Mouse (Mus musculus): ENCODE data around the gene Marcksl1. TPM values are rescaled to one million over a fixed set of nuclear protein-coding genes. Genes with fewer than 3 reads are reported as not detected.

The Marcksl1 gene
- polyA plus RNA-seq, 1 experiment from 2014 or later, result 847 TPM

DNA sequence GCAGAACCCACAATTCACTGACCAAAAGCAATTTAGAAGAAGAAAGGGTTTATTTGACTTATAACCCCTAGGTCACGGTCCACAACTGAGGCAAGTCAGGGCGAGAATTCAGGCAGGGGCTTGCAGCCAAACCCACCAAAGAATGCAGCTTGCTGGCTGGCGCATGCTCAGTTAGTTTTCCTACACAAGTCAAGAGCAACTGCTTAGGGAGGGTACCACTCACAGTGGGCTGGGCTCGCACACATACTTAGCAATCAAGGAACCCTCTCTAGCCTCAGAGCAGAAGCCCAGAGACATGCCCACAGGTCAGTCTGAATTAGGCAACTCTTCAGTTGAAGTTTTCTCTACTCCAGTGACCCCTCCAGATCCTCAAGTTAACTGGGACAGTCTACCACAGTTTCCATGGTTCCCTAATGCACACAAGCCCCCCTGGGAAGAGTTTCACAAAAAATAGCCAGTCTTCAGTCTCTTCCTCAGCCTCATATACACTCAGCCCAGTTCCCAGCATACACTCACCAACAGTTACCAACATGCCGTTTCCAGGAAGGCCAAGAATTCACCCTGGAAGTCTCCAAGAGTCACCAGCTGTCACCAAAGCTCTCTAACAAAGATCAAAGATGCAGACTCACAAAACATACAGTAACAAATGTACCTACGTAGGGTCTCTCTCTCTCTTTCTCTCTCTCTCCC lies 2.5 kb upstream of the Marcksl1 start:
- peaks cover 11% of the 10 kb centered on the region for H3K36me3 ChIP-seq (ENCODE audit: insufficient read depth)
- TF ChIP-seq CTCF (IDR thresholded peaks at IDR 0.05; ENCODE audit: low read depth), result no peak
- H3K9me3 ChIP-seq (ENCODE audit: low read depth, low read length), result no peaks in the 10 kb centered on the region
- 0 out of 2 replicates have a peak, but pooled peaks cover 3% of the 10 kb centered on the region for H3K4me1 ChIP-seq (ENCODE audit: insufficient read depth)
- 44% methylated on average over 6 of the region's 6 CpGs for WGBS
- no peak overlapping the region for H3K9ac ChIP-seq
- DNase-seq (peak; percentile 37), ATAC-seq (ENCODE audit: insufficient read depth) (no peak)
- no peak overlapping the region for H3K4me3 ChIP-seq (ENCODE audit: low read depth, low read length)
- H3K4me2 ChIP-seq, result no peak overlapping the region
- H3K27ac ChIP-seq (ENCODE audit: low read depth), result no peak overlapping the region; the same call in 1 of the 2 replicates
- H3K27me3 ChIP-seq (ENCODE audit: insufficient read depth, low read length), result no peaks in the 10 kb centered on the region

DNA sequence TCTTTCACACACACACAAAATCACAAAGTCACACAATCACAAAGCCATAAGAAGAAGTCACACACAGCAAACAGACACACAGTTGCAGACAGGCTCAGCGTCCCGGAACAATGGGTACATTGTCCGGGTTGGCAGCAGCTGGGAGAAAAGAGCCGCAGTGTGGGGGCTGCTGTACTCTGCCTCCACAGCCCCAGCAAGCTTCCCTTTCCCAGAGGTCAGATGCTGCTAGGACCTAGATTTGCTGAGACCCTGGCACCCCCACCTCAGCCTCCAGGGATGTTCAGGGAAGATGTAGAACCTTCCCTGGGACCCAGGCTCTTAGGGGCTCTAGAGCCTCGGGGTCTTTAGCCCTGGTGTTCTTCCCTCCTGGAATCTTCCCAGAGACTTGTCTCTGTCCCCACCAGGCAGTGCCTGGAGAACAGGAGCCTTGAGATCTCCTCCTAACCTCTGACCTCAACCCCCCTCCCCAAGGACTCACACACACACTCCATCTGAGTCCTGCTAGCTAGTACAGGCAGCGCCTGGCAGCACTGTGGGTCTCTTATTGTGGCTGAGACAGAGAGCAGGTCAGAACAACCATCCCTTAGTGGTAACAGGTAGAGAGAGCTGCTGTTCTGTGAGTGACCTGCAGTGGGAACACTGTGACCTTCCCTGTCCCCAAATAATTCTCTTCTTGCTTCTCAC lies 1.8 kb upstream of the Marcksl1 start:
- Histone ChIP-seq H3K4me3 (ENCODE audit: low read depth, low read length) (no peak overlapping the region), H3K27ac (ENCODE audit: low read depth) (no peak overlapping the region), H3K36me3 (ENCODE audit: insufficient read depth) (peaks cover 16% of the 10 kb centered on the region), H3K4me1 (ENCODE audit: insufficient read depth) (0 out of 2 replicates have a peak, but pooled peaks cover 3% of the 10 kb centered on the region), H3K27me3 (ENCODE audit: insufficient read depth, low read length) (no peaks in the 10 kb centered on the region), H3K9me3 (ENCODE audit: low read depth, low read length) (no peaks in the 10 kb centered on the region), H3K9ac (no peak overlapping the region), H3K4me2 (no peak overlapping the region)
- no peak for ATAC-seq (ENCODE audit: insufficient read depth)
- TF ChIP-seq CTCF (IDR thresholded peaks at IDR 0.05; ENCODE audit: low read depth), result no peak
- 49% methylated on average over 6 of the region's 6 CpGs for WGBS
- DNase-seq, result no peak

DNA sequence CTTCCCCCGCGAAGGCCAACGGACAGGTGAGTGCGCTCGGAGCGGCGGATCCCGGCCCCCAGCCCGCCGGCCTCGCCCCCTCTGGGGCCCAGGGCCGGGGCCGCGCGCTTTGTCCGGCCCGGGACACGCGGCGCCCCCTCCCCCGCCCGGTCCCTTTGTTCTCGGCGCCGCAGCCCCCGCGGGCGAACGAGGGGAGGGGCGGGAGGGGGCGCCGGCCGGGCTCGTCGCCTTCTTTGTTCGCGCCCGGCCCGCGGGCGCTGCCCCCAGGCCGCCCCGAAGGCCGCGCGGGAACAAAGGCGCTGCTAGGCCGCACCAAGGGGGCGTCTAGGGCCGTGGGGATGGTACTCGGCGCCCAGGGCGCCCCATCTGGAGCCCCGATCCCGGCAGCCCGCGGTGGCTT lies 510 bp downstream of the Marcksl1 start:
- WGBS, result under 1% methylated on average over 33 of the region's 57 CpGs
- TF ChIP-seq CTCF (IDR thresholded peaks at IDR 0.05; ENCODE audit: low read depth), result no peak
- Histone ChIP-seq H3K27me3 (ENCODE audit: insufficient read depth, low read length) (no peaks in the 10 kb centered on the region), H3K9ac (peak overlapping the region; percentile 100), H3K4me2 (peak overlapping the region; percentile 72), H3K27ac (ENCODE audit: low read depth) (peak overlapping the region; percentile 97), H3K4me3 (ENCODE audit: low read depth, low read length) (peak overlapping the region; percentile 100), H3K4me1 (ENCODE audit: insufficient read depth) (0 out of 2 replicates have a peak, but pooled peaks cover 3% of the 10 kb centered on the region), H3K9me3 (ENCODE audit: low read depth, low read length) (no peaks in the 10 kb centered on the region), H3K36me3 (ENCODE audit: insufficient read depth) (peaks cover 38% of the 10 kb centered on the region)
- peak; percentile 25 for ATAC-seq (ENCODE audit: insufficient read depth)
- DNase-seq, result no peak

DNA sequence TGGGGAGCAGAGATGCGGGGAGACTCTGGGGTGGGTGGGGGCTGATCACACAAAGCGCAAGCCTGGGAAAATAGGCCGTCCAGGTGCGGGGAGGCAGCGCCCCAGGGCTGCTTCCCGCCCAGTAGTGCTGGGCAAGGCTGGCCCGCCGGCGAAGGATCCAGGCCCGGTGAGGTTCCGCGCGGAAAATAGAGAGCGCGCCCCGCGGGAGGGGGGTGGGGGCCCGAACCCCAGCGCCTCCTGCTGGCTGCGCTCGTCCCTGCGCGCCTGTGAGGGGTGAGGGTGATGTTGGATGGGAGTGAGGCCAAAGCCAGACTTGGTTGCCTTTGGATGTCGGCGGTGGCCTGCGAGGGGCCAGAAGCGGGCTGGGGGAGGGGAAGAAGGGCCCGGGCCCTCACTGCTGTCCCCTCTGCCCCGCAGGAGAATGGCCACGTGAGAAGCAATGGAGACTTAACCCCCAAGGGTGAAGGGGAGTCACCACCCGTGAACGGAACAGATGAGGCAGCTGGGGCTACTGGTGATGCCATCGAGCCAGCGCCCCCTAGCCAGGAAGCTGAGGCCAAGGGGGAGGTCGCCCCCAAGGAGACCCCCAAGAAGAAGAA lies 1.0 kb downstream of the Marcksl1 start:
- Histone ChIP-seq H3K27ac (ENCODE audit: low read depth) (peak overlapping the region; percentile 97), H3K4me3 (ENCODE audit: low read depth, low read length) (peak overlapping the region; percentile 100), H3K9ac (peak overlapping the region; percentile 100), H3K36me3 (ENCODE audit: insufficient read depth) (peaks cover 38% of the 10 kb centered on the region), H3K27me3 (ENCODE audit: insufficient read depth, low read length) (no peaks in the 10 kb centered on the region), H3K4me2 (peak overlapping the region; percentile 72), H3K9me3 (ENCODE audit: low read depth, low read length) (no peaks in the 10 kb centered on the region), H3K4me1 (ENCODE audit: insufficient read depth) (0 out of 2 replicates have a peak, but pooled peaks cover 3% of the 10 kb centered on the region)
- peak; percentile 82 for TF ChIP-seq CTCF (IDR thresholded peaks at IDR 0.05; ENCODE audit: low read depth)
- ATAC-seq (ENCODE audit: insufficient read depth) (peak; percentile 35), DNase-seq (peak; percentile 85)
- WGBS, result under 1% methylated on average over 33 of the region's 35 CpGs

DNA sequence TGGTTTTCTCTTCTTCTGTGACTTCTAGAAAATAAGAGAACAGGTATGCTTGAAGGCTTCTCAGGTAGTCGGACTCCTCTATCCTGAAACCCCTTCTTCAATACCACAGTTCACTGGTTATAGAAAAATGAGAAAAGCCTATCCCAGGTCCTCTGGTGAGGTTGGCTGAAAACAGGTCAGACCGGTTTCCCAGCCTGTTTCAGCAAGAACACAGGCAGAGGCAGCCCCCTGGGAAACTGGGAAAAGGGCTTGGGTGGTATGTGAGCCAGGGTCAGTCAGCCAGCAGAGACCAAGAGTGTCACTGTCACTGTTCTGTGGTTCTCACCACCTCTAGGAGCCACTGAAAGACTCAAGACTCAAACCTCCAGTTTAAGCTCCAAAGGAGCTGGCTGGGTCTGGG lies 3.5 kb downstream of the Marcksl1 start:
- H3K27ac ChIP-seq (ENCODE audit: low read depth), result peak overlapping the region; percentile 39
- no peak overlapping the region for H3K9ac ChIP-seq
- no peaks in the 10 kb centered on the region for H3K27me3 ChIP-seq (ENCODE audit: insufficient read depth, low read length)
- no peak overlapping the region for H3K4me3 ChIP-seq (ENCODE audit: low read depth, low read length)
- no peak for ATAC-seq (ENCODE audit: insufficient read depth)
- peak overlapping the region; percentile 25; the same call in 1 of the 2 replicates for H3K4me2 ChIP-seq
- 0 out of 2 replicates have a peak, but pooled peaks cover 3% of the 10 kb centered on the region for H3K4me1 ChIP-seq (ENCODE audit: insufficient read depth)
- peak; percentile 77 for DNase-seq
- peaks cover 63% of the 10 kb centered on the region for H3K36me3 ChIP-seq (ENCODE audit: insufficient read depth)
- 29% methylated on average over 2 of the region's 2 CpGs for WGBS
- no peak for TF ChIP-seq CTCF (IDR thresholded peaks at IDR 0.05; ENCODE audit: low read depth)
- no peaks in the 10 kb centered on the region for H3K9me3 ChIP-seq (ENCODE audit: low read depth, low read length)

DNA sequence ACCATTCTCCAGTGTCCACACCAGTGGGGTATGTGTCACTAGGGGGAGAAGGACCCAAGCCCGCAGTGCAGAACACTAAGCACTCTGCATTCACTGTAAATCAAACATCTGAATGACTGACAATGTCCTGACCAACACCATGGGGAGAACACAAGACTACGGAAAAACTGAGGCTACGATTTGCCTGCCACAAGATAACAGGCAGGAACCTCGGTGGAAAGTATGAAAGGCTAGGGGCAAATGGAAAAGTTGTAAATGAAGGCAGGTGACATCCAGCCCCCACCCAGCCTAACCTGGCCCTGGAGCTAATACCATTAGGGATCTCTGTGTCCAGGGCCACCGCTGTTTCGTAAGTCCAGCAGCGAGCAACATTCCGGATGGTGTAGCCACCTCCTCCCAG lies 5.1 kb downstream of the Marcksl1 start:
- 82% methylated on average over 8 of the region's 8 CpGs for WGBS
- no peak for ATAC-seq (ENCODE audit: insufficient read depth)
- Histone ChIP-seq H3K36me3 (ENCODE audit: insufficient read depth) (peaks cover 79% of the 10 kb centered on the region), H3K9ac (no peak overlapping the region), H3K4me3 (ENCODE audit: low read depth, low read length) (no peak overlapping the region), H3K4me2 (no peak overlapping the region), H3K27ac (ENCODE audit: low read depth) (no peak overlapping the region), H3K27me3 (ENCODE audit: insufficient read depth, low read length) (no peaks in the 10 kb centered on the region), H3K9me3 (ENCODE audit: low read depth, low read length) (no peaks in the 10 kb centered on the region), H3K4me1 (ENCODE audit: insufficient read depth) (no peaks in the 10 kb centered on the region)
- DNase-seq, result no peak
- TF ChIP-seq CTCF (IDR thresholded peaks at IDR 0.05; ENCODE audit: low read depth), result no peak

DNA sequence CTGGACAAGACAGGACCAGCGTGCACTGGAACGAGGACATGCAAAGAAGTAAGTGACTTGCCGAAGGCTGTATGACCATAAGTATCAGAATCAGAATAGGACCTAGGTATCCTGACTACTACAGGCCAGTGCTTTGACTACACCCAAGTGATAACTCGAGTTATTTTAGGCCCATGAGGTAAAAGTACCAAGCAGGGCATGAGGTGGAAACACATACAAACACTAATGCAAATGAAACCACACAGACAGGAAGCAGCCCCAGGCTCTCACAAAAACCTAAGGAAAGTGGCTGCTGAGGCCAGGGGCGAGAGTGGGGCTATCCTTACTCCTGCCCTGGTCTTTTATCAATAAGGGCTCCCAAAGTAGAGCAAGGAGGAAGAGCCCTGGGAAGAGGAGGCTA lies 12.0 kb downstream of the Marcksl1 start:
- 86% methylated on average over 5 of the region's 5 CpGs for WGBS
- Histone ChIP-seq H3K27ac (ENCODE audit: low read depth) (no peak overlapping the region), H3K4me3 (ENCODE audit: low read depth, low read length) (no peak overlapping the region)

More for the DNA sequence above, 12.0 kb downstream of the Marcksl1 start:
- H3K36me3 ChIP-seq (ENCODE audit: insufficient read depth), result peaks cover 95% of the 10 kb centered on the region
- H3K27me3 ChIP-seq (ENCODE audit: insufficient read depth, low read length), result no peaks in the 10 kb centered on the region
- H3K4me2 ChIP-seq, result no peak overlapping the region
- no peak for TF ChIP-seq CTCF (IDR thresholded peaks at IDR 0.05; ENCODE audit: low read depth)
- ATAC-seq (ENCODE audit: insufficient read depth) (no peak), DNase-seq (no peak)
- H3K9me3 ChIP-seq (ENCODE audit: low read depth, low read length), result no peaks in the 10 kb centered on the region
- no peaks in the 10 kb centered on the region for H3K4me1 ChIP-seq (ENCODE audit: insufficient read depth)
- no peak overlapping the region for H3K9ac ChIP-seq
